15 mouse cellular contexts compared by ENCODE assay signal in the genomic region with DNA sequence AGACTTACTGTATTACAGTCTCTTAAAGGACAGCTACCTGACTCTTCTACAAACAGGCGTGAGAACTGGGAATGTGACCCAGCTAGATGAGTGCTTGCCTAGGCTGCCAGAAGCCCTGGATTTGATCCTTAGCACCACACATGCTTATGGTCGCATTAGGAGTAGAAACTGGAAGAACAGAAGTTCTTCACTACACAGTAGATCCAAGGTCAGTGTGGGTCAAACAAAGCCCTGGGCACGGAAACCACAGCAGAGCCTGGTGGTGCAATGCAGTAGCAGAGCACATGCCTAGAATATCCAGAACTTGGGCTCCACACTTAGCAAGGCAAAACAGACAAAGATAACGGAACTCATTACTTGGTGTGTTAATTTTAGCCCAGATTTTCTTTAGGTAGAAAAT. TPM values are rescaled to one million over a fixed set of nuclear protein-coding genes. Genes with fewer than 3 reads are reported as not detected.
DNase-seq lines count a peak whose midpoint lies in the region; ATAC-seq and TF ChIP-seq lines count a peak whose summit lies in the region.
"Had no signal": no experiment of that assay in that cellular context is flagged by ENCODE, and none has a peak within 500 bp of the region (broad histone marks: within the 10 kb centered on the region; RNA-seq: fewer than 3 reads in every experiment).

No protein-coding gene starts in this region.

- H3K4me3 ChIP-seq in intestine, embryonic 16.5 days (ENCODE audit: low read length), result no peak overlapping the region
- H3K4me3 ChIP-seq in intestine, embryonic 15.5 days (replicated peaks), result no peak overlapping the region
- H3K4me3 ChIP-seq in CH12.LX (replicated peaks in 1 of 3; ENCODE audit: low read depth in 2 of 3, low read length in 2 of 3, poor library complexity in 1 of 3), result no peak overlapping the region
- no peak overlapping the region for H3K4me3 ChIP-seq in bone marrow macrophage, adult 2 months (ENCODE audit: insufficient read depth, low read length)
- H3K4me3 ChIP-seq: embryonic facial prominence, embryonic 10.5 days; forebrain, embryonic 13.5 days; hindbrain, embryonic 15.5 days had no signal

- no peak for TF ChIP-seq POLR2A in CH12.LX (IDR thresholded peaks at IDR 0.05; ENCODE audit: low read depth, low read length)
- TF ChIP-seq POLR2A in bone marrow macrophage, adult 2 months (IDR thresholded peaks at IDR 0.05; ENCODE audit: borderline replicate concordance, low read depth, low read length), result no peak

- H3K4me1 ChIP-seq in intestine, embryonic 16.5 days (ENCODE audit: control insufficient read depth, insufficient read depth, low read length), result peaks cover 48% of the 10 kb centered on the region
- peaks cover 39% of the 10 kb centered on the region for H3K4me1 ChIP-seq in intestine, embryonic 15.5 days (replicated peaks)
- H3K4me1 ChIP-seq in CH12.LX (ENCODE audit: control insufficient read depth in 1 of 2, insufficient read depth in 2 of 2), result peaks cover 46 to 96% of the 10 kb centered on the region in 2 experiments
- H3K4me1 ChIP-seq in bone marrow macrophage, adult 2 months (ENCODE audit: control insufficient read depth, insufficient read depth, low read length), result peaks cover 89% of the 10 kb centered on the region

- no peaks in the 10 kb centered on the region for H3K36me3 ChIP-seq in intestine, embryonic 16.5 days (ENCODE audit: control insufficient read depth, insufficient read depth, low read length)
- no peaks in the 10 kb centered on the region for H3K36me3 ChIP-seq in intestine, embryonic 15.5 days
- peaks cover 7 to 56% of the 10 kb centered on the region in 2 experiments for H3K36me3 ChIP-seq in CH12.LX (replicated peaks in 1 of 2; ENCODE audit: control insufficient read depth in 1 of 2, insufficient read depth in 1 of 2, low read length in 1 of 2)
- H3K36me3 ChIP-seq: embryonic facial prominence, embryonic 10.5 days; hindbrain, embryonic 15.5 days had no signal

- no peaks in the 10 kb centered on the region for H3K27me3 ChIP-seq in intestine, embryonic 16.5 days (replicated peaks; ENCODE audit: control insufficient read depth, insufficient read depth, low read length)
- H3K27me3 ChIP-seq in intestine, embryonic 15.5 days (replicated peaks), result no peaks in the 10 kb centered on the region
- no peaks in the 10 kb centered on the region for H3K27me3 ChIP-seq in CH12.LX (replicated peaks)
- H3K27me3 ChIP-seq: forebrain, embryonic 13.5 days; hindbrain, embryonic 15.5 days had no signal

- no peak for TF ChIP-seq RAD21 in CH12.LX (IDR thresholded peaks at IDR 0.05; ENCODE audit: low read depth, low read length)

- ATAC-seq in intestine, embryonic 16.5 days, result no peak
- no peak for ATAC-seq in intestine, embryonic 15.5 days
- ATAC-seq in inflammation-experienced regulatory T-cells, adult 6 months, result no peak
- ATAC-seq: activated CD4-positive, CD25-positive, alpha-beta regulatory T cell, adult 4 months; forebrain, embryonic 13.5 days had no signal

- H3K9ac ChIP-seq in intestine, embryonic 16.5 days (ENCODE audit: low read depth, low read length), result no peak overlapping the region
- no peak overlapping the region for H3K9ac ChIP-seq in intestine, embryonic 15.5 days
- peak overlapping the region; percentile 7 for H3K9ac ChIP-seq in CH12.LX (ENCODE audit: insufficient read depth, low read depth)
- H3K9ac ChIP-seq: forebrain, embryonic 13.5 days; hindbrain, embryonic 15.5 days had no signal

- H3K4me2 ChIP-seq in intestine, embryonic 16.5 days (ENCODE audit: low read depth, low read length), result no peak overlapping the region
- no peak overlapping the region for H3K4me2 ChIP-seq in intestine, embryonic 15.5 days (replicated peaks)
- peak overlapping the region; percentile 3 for H3K4me2 ChIP-seq in CH12.LX (ENCODE audit: insufficient read depth, low read depth, poor library complexity, severe bottlenecking)
- H3K4me2 ChIP-seq: forebrain, embryonic 13.5 days; hindbrain, embryonic 15.5 days had no signal

- no peaks in the 10 kb centered on the region for H3K9me3 ChIP-seq in intestine, embryonic 16.5 days (ENCODE audit: control insufficient read depth, low read length)
- H3K9me3 ChIP-seq in intestine, embryonic 15.5 days, result no peaks in the 10 kb centered on the region
- H3K9me3 ChIP-seq in CH12.LX (replicated peaks; ENCODE audit: low read length), result no peaks in the 10 kb centered on the region
- H3K9me3 ChIP-seq: embryonic facial prominence, embryonic 10.5 days; forebrain, embryonic 13.5 days; hindbrain, embryonic 15.5 days had no signal

- no peak; the same call in 1 of the 2 replicates for TF ChIP-seq EP300 in CH12.LX (IDR thresholded peaks at IDR 0.05; ENCODE audit: low read length)

- H3K79me2 ChIP-seq in CH12.LX (replicated peaks; ENCODE audit: control insufficient read depth, extremely low read depth, insufficient read depth, poor library complexity, severe bottlenecking), result peaks cover 95% of the 10 kb centered on the region

- no peak for TF ChIP-seq CTCF in CH12.LX (conservative IDR thresholded peaks at IDR 0.05 in 1 of 2, IDR thresholded peaks at IDR 0.05 in 1 of 2; ENCODE audit: low read depth in 2 of 2, low read length in 2 of 2)
- no peak for TF ChIP-seq CTCF in bone marrow macrophage, adult 2 months (IDR thresholded peaks at IDR 0.05; ENCODE audit: low read depth, low read length)

- 0 out of 2 replicates have a peak overlapping the region, but pooled peaks have one; percentile 4 for H3K27ac ChIP-seq in intestine, embryonic 16.5 days (ENCODE audit: low read length)
- no peak overlapping the region for H3K27ac ChIP-seq in intestine, embryonic 15.5 days
- H3K27ac ChIP-seq in CH12.LX (ENCODE audit: insufficient read depth, low read depth), result peak overlapping the region; percentile 64
- peak overlapping the region; percentile 94 for H3K27ac ChIP-seq in bone marrow macrophage, adult 2 months (ENCODE audit: insufficient read depth, low read depth, low read length)
- H3K27ac ChIP-seq: embryonic facial prominence, embryonic 10.5 days; forebrain, embryonic 13.5 days; hindbrain, embryonic 15.5 days had no signal

- WGBS in intestine, embryonic 16.5 days, result 73% methylated on average over 4 of the region's 4 CpGs
- WGBS in intestine, embryonic 15.5 days, result 73% methylated on average over 4 of the region's 4 CpGs

- in situ Hi-C loops in CH12.LX (cut with MboI; ENCODE audit: low pct_ligation_motif_present, low pct_unique_long_range_greater_than_20kb, low sequenced_read_pairs), result loop anchor here (5.0 kb wide), 1 partner anchor 158 kb away; no protein-coding TSS in a partner anchor

- no peak for DNase-seq in CH12.LX (ENCODE audit: extremely low read depth)
- peak; percentile 67 to 71 for DNase-seq in kidney, postnatal 36 days
- DNase-seq in adipocyte (ENCODE audit: low spot score), result no peak
- no peak for DNase-seq in testis, postnatal 14 days (ENCODE audit: low spot score)
- DNase-seq: cerebellum, adult 11-12 months; gastrocnemius, postnatal 14 days; thymus, adult 18-20 months had no signal

- dilution Hi-C loops in CH12.LX (cut with MboI; ENCODE audit: extremely low pct_ligation_motif_present, extremely low pct_unique_long_range_greater_than_20kb, low sequenced_read_pairs), result no loop called here

TF ChIP-seq in CH12.LX, 34 proteins besides CTCF, POLR2A, EP300 and RAD21:
- TF ChIP-seq ZC3H11A (IDR thresholded peaks at IDR 0.05; ENCODE audit: low read depth, low read length) (no peak), ELF1 (IDR thresholded peaks at IDR 0.05; ENCODE audit: low read depth, low read length) (no peak), HCFC1 (IDR thresholded peaks at IDR 0.05; ENCODE audit: low read depth, low read length) (no peak), MAX (IDR thresholded peaks at IDR 0.05; ENCODE audit: low read length) (peak; percentile 52; the same call in 1 of the 2 replicates), UBTF (IDR thresholded peaks at IDR 0.05; ENCODE audit: low read depth, low read length) (no peak), TBP (conservative IDR thresholded peaks at IDR 0.05; ENCODE audit: low read depth, low read length) (no peak), NELFE (IDR thresholded peaks at IDR 0.05; ENCODE audit: low read depth, low read length) (no peak), TCF12 (IDR thresholded peaks at IDR 0.05; ENCODE audit: low read depth, low read length) (no peak), MEF2A (IDR thresholded peaks at IDR 0.05; ENCODE audit: borderline replicate concordance, low read depth, low read length) (0 out of 2 replicates have a peak, but pooled peaks have one; percentile 17), GABPA (IDR thresholded peaks at IDR 0.05; ENCODE audit: insufficient replicate concordance, low read depth, low read length) (no peak), BHLHE40 (IDR thresholded peaks at IDR 0.05; ENCODE audit: low read depth, low read length) (peak; percentile 52), USF1 (IDR thresholded peaks at IDR 0.05; ENCODE audit: low read depth, low read length) (no peak), CHD1 (IDR thresholded peaks at IDR 0.05; ENCODE audit: low read depth, low read length) (no peak), PAX5 (IDR thresholded peaks at IDR 0.05; ENCODE audit: low read length) (no peak), MXI1 (IDR thresholded peaks at IDR 0.05; ENCODE audit: low read depth, low read length) (peak; percentile 63), POLR2AphosphoS2 (IDR thresholded peaks at IDR 0.05; ENCODE audit: low read depth, low read length) (no peak), JUND (conservative IDR thresholded peaks at IDR 0.05; ENCODE audit: low read depth, low read length) (no peak), MYC (IDR thresholded peaks at IDR 0.05; ENCODE audit: low read depth, low read length) (peak; percentile 55)
TF ChIP-seq in CH12.LX: peak in this region for 5.

RNA-seq across cellular contexts. Expression of gene B3gnt2, which starts 10.7 kb away (rescaled TPM):
- 11.8 and 11.9 TPM in 2 replicates for polyA plus RNA-seq in intestine, embryonic 16.5 days (2015; fragmentation: Nextera tagmentation; extraction: Ambion mirVana)
- 8.8 and 11.9 TPM in 2 replicates for polyA plus RNA-seq in intestine, embryonic 15.5 days (2015; fragmentation: Nextera tagmentation; extraction: Ambion mirVana)
- 74.6 and 77.4 TPM in 2 replicates for total RNA-seq in CH12.LX (2012; rRNA removed)
- 62.2 and 75.2 TPM in 2 replicates for total RNA-seq in CH12.LX (2014; rRNA removed)
- polyA plus RNA-seq in CH12.LX (2012; ENCODE audit: insufficient read length, low read depth), result 96.0 and 111 TPM in 2 replicates
- 19.7 and 20.5 TPM in 2 replicates for polyA plus RNA-seq in bone marrow macrophage, adult 2 months (2012; ENCODE audit: insufficient read depth, insufficient read length, missing spikeins)
- 10 to 100 TPM in 1 of 3 experiments, 1 to 10 TPM in 2; 5.8 to 12.1 (median 7.6) TPM for polyA plus RNA-seq in inflammation-experienced regulatory T-cells, adult 6 months (2017; shearing (Covaris generic))

Comparison
In these comparisons a context has a peak if more than half of its experiments do, and no peak if none do; other contexts are left out.
1. DNase-seq: peak in kidney, postnatal 36 days (2 of 2); none in CH12.LX (single experiment), adipocyte (single experiment) and testis, postnatal 14 days (single experiment).